Mouse (Mus musculus) midbrain, embryonic 15.5 days (tissue): ENCODE measurements around the gene Gm20388. TPM values are rescaled to one million over a fixed set of nuclear protein-coding genes. Genes with fewer than 3 reads are reported as not detected.

Experiments used
- ATAC-seq: fragments of 200-750 bp; cut with Nextera tagmentation; replicated peaks from 2 replicates; pipeline ENCODE4 v1.8.0; 2017; ENCODE audit warnings: moderate TSS enrichment
- H3K27ac ChIP-seq: fragments of 300-500 bp; sonication (generic); 2 replicates; pipeline ENCODE4 v1.5.1; 2015; ENCODE audit warnings: mild to moderate bottlenecking, inconsistent platforms
- H3K27me3 ChIP-seq: fragments of 300-500 bp; sonication (generic); replicated peaks from 2 replicates; pipeline ENCODE4 v1.6.1; 2015; ENCODE audit warnings: inconsistent platforms
- H3K36me3 ChIP-seq: fragments of 300-500 bp; sonication (generic); replicated peaks from 2 replicates; pipeline ENCODE4 v1.6.1; 2015; ENCODE audit warnings: inconsistent platforms
- H3K4me1 ChIP-seq: fragments of 300-500 bp; sonication (generic); 2 replicates; pipeline ENCODE4 v1.6.1; 2015; ENCODE audit warnings: inconsistent platforms
- H3K4me2 ChIP-seq: fragments of 300-500 bp; sonication (generic); 2 replicates; pipeline ENCODE4 v1.6.1; 2015; ENCODE audit warnings: inconsistent platforms, mild to moderate bottlenecking, moderate library complexity
- H3K4me3 ChIP-seq: fragments of 300-500 bp; sonication (generic); 2 replicates; pipeline ENCODE4 v1.5.1; 2015; ENCODE audit warnings: mild to moderate bottlenecking, inconsistent platforms
- H3K9ac ChIP-seq: fragments of 300-500 bp; sonication (generic); 2 replicates; pipeline ENCODE4 v1.6.1; 2015; ENCODE audit warnings: mild to moderate bottlenecking, inconsistent platforms
- H3K9me3 ChIP-seq: fragments of 300-500 bp; sonication (generic); 2 replicates; pipeline ENCODE4 v1.6.1; 2016; ENCODE audit warnings: inconsistent platforms
- WGBS: fragments of 180-500 bp; shearing (Covaris S2); methylation state at CpG from one replicate; pipeline ENCODE4 v1.1.7; 2015; ENCODE audit warnings: mixed read lengths; 5-methylcytosine and 5-hydroxymethylcytosine counted together
- polyA plus RNA-seq: library from polyadenylated mRNA; unstranded; fragments of >200 nt; fragmentation: Nextera tagmentation; extraction: Ambion mirVana; gene quantifications from 2 replicates; pipeline ENCODE4 v1.2.1, GENCODE M21; 2015

Gm20388 gene
- polyA plus RNA-seq, 1 experiment from 2014 or later: 5.6 TPM

DNA sequence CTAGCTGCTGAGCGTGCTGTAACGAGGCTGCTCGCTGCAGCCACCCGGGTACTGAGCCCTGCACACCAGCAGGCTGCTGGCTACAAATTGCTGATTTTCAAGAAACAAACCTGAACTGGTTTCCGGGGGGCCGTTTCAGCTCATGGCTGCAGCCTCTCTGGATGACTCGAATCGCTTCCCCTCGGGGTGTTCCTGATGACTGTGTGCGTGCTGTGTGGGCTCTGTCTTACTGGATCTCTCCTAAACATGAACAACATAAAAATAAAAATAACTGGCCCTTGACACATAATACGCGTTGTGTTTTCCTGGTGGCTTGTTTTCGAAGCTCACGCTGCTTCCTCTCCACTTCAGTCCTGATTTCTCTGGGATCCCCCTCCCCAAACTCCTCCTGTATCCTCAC is 1168.1 kb downstream of the Gm20388 start:
- Histone ChIP-seq H3K36me3 (no peaks in the 10 kb centered on the region), H3K4me3 (no peak overlapping the region), H3K4me1 (peaks cover 11% of the 10 kb centered on the region), H3K27me3 (peaks cover 98% of the 10 kb centered on the region), H3K9ac (no peak overlapping the region), H3K9me3 (no peaks in the 10 kb centered on the region), H3K27ac (no peak overlapping the region), H3K4me2 (no peak overlapping the region)
- 2% methylated on average over 14 of the region's 14 CpGs for WGBS
- ATAC-seq: no peak

DNA sequence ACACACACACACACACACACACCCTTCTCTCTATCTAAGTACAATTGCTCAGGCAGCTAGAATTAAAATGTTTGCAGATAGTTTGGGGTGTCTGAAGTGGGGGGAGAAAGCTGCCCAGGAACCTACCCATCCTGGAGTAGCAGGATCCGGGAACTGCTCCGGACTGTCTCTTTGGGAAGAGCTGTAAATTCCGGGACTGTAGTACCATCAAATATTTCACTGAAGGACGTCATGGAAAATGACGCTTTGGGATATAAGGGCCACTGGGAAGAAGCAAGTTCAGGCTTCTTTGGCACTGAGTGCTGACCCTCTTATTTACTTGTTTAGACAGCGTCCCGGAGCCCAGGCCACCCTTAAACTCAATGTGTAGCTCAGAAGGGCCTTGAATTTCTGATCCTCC is 1168.6 kb downstream of the Gm20388 start:
- no peaks in the 10 kb centered on the region for H3K9me3 ChIP-seq
- WGBS: 2% methylated on average over 7 of the region's 7 CpGs

DNA sequence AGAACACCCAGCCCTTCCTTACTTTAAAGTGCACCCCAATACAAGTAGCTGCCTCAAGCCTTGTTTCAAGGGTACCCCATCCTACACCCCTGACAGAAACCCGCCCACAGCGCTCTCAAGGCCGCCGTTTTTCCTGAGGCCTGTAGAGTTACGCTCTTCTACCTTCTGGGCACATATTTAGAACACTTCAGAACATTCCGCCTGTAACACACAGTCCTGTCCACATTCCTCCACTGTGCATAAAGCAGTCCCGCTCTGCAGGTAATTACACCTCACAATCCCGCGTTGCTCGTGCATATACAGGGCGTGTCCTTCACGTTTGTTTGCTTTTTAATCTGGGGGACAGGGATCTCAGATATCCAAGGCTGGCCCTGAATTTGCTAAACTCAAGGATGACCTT is 1169.3 kb downstream of the Gm20388 start:
- Histone ChIP-seq H3K4me3 (no peak overlapping the region), H3K4me2 (no peak overlapping the region), H3K27me3 (peaks cover 98% of the 10 kb centered on the region), H3K9ac (no peak overlapping the region), H3K9me3 (no peaks in the 10 kb centered on the region), H3K36me3 (no peaks in the 10 kb centered on the region), H3K27ac (no peak overlapping the region), H3K4me1 (peaks cover 23% of the 10 kb centered on the region)
- WGBS: 3% methylated on average over 12 of the region's 12 CpGs
- no peak for ATAC-seq

More for the DNA sequence above, 1168.6 kb downstream of the Gm20388 start:
- Histone ChIP-seq H3K4me2 (no peak overlapping the region), H3K4me3 (no peak overlapping the region), H3K27me3 (peaks cover 98% of the 10 kb centered on the region), H3K27ac (no peak overlapping the region), H3K9ac (no peak overlapping the region), H3K4me1 (peaks cover 16% of the 10 kb centered on the region), H3K36me3 (no peaks in the 10 kb centered on the region)
- ATAC-seq: no peak

DNA sequence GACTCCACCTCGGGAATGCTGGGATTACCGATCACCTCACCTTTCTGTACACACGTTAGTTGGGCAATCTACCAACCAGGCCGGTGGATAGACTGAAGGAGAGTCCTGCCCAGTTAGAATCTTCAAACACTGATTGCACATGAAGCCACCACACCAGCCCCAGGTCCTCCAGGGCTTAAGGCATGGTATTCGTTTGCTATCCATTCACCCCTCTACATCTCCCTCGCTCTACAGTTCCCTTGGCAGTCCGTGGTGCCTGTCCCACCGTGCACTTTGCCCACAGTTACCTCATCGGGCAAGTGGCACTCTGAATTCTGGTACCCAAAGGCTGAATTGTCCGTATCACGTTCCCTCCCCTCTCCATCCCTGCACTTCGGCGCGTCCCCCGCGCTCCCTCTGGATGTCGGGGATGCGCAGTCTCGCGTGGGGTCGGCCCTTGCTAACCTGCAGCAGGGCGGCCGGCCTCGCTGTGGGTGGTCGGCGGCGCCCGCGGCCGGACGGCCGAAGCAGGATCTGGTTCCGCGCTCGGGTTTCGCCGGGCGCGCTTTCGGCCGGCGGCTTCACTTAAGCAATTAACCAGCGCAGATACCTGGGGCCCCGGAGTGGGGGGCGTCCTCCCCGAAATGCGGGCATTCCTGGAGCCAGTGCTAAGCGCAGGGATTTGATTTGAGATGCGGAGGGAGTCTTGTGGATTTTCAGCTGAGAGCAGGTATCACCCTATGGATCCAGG is 1169.9 kb downstream of the Gm20388 start:
- Histone ChIP-seq H3K4me1 (peaks cover 26% of the 10 kb centered on the region), H3K9ac (no peak overlapping the region), H3K36me3 (no peaks in the 10 kb centered on the region), H3K27me3 (peaks cover 99% of the 10 kb centered on the region), H3K4me3 (no peak overlapping the region), H3K4me2 (no peak overlapping the region), H3K27ac (no peak overlapping the region), H3K9me3 (no peaks in the 10 kb centered on the region)
- WGBS: under 1% methylated on average over 49 of the region's 49 CpGs
- no peak for ATAC-seq

DNA sequence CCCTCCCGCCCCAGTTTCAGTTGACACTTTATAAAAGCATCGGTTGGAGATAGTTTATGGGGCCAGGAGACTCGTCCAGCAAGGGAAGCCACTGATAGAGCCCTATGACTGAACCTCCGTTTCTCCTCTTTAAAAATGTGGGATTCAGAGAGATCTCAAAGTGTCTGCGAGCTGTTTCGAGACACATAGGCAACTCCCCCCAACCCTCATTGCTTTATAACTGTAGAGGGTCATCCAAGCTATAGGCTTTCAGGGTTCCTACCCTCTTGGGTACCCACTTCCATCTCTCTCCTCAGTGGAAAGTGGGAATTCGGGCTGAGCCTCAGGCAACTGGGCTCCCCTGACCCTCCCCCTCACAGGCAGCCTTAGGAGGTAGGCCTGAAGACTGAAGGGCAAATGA is 1170.8 kb downstream of the Gm20388 start:
- peaks cover 26% of the 10 kb centered on the region for H3K4me1 ChIP-seq
- no peaks in the 10 kb centered on the region for H3K36me3 ChIP-seq
- peaks cover 99% of the 10 kb centered on the region for H3K27me3 ChIP-seq
- no peak overlapping the region for H3K4me3 ChIP-seq
- no peak overlapping the region for H3K4me2 ChIP-seq
- no peak overlapping the region for H3K9ac ChIP-seq
- no peaks in the 10 kb centered on the region for H3K9me3 ChIP-seq
- no peak overlapping the region for H3K27ac ChIP-seq
- 2% methylated on average over 7 of the region's 7 CpGs for WGBS
- no peak for ATAC-seq

DNA sequence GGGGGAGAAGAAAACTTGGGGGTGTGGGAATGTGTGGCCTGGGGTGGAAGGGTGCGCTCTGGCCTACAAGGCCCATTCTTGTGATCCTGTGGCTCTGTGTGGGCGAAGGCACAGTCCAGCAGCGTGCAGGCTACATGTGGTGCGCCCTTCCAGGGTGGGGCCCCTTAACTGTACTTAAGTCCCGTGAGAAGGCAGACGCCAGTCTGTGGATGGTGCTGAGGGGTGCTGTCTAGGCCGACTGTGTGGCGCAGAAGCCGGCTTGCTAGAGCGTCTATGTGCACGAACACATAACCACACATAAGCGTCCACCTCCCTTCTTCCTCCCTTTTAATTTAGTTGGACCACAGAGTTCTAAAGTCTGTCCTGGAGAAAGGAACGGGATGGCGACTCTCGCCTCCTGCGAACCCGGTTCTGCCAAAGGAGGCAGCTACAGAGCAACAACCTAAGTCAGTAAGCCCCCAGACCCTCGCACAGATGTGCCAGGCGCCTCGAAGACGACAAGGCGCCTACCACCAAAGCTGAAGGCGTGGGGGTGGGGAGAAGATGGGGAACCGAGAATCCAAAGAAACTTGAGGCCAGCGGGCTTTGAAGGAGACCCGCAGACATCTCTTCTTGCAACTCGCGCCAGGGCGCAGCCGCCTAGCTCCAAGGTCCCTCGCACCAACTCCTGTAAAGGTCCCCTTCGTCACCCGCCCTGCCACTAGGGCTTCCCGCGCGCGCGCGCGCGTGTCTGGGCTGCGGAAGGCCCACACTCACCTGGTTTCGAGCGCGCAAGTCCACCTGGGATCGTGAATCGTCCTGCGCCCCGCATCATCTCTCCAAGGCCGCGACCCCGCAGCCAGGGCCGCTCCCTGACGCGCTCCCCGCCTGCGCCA is 1171.8 kb downstream of the Gm20388 start:
- under 1% methylated on average over 57 of the region's 57 CpGs for WGBS
- H3K4me3 ChIP-seq: peak overlapping the region; percentile 32
- H3K27ac ChIP-seq: no peak overlapping the region
- H3K4me1 ChIP-seq: peaks cover 26% of the 10 kb centered on the region
- no peaks in the 10 kb centered on the region for H3K9me3 ChIP-seq
- no peak overlapping the region for H3K9ac ChIP-seq
- H3K27me3 ChIP-seq: peaks cover 98% of the 10 kb centered on the region
- H3K4me2 ChIP-seq: peak overlapping the region; percentile 59
- no peaks in the 10 kb centered on the region for H3K36me3 ChIP-seq
- no peak for ATAC-seq

DNA sequence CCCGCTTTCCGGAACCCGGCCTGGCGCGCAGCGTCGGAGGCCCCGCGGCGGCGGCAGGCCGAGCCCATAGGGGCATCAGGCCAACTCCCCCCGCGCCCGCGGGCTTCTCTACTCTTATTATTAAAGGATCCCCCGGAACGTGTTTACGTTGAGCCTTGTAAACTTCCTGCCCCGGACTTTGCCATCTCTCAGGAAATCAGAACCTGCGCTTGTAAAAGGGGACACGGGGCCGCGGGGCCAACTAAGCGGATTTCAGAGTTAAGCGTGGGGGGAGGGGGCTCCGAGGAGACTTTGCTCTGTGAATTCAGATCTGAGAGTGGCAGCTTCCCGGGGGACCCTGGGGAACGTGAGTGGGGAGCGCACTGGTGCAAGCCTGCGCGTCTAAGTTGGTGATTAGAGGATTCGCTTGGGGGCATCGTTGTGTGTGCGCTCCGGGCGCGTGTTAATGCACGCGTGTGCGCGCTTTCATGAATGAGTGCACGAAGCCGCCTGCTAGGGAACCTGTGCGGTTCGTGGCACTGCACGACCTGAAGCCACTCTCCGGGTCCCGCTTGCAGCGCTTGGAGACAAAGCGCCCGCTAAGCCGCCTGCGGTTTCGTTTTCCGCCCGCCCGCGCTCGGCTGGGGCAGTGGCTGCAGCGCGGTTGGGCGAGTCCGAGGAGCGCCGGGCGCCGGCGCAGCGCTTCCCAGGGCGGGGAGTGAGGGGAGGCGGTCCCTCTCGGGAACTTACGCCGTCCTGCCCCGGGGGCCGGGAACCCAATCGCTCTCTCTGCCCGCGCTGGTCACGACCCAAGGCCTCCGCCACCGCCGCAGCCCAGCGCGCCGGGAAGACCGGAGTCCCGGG is 1172.7 kb downstream of the Gm20388 start:
- under 1% methylated on average over 89 of the region's 89 CpGs for WGBS
- no peaks in the 10 kb centered on the region for H3K36me3 ChIP-seq
- ATAC-seq: no peak
- H3K4me1 ChIP-seq: peaks cover 26% of the 10 kb centered on the region
- peaks cover 96% of the 10 kb centered on the region for H3K27me3 ChIP-seq
- no peak overlapping the region for H3K27ac ChIP-seq
- H3K9me3 ChIP-seq: no peaks in the 10 kb centered on the region
- H3K4me3 ChIP-seq: peak overlapping the region; percentile 32
- H3K4me2 ChIP-seq: peak overlapping the region; percentile 59
- no peak overlapping the region for H3K9ac ChIP-seq

DNA sequence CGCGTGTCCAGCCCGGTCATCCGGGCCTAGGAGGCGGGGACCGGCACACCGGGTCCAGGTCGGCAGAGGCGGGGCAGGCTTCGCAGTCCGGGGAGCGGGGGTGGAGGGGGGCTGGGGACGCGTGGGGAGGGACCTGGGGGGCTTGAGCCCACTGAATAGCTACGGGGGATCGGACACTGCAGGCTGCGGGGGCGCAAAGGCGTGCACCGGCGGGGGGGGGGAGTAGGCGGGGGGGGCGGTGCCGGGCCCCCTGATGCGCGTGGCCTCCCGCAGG is 1173.2 kb downstream of the Gm20388 start:
- ATAC-seq: no peak

DNA sequence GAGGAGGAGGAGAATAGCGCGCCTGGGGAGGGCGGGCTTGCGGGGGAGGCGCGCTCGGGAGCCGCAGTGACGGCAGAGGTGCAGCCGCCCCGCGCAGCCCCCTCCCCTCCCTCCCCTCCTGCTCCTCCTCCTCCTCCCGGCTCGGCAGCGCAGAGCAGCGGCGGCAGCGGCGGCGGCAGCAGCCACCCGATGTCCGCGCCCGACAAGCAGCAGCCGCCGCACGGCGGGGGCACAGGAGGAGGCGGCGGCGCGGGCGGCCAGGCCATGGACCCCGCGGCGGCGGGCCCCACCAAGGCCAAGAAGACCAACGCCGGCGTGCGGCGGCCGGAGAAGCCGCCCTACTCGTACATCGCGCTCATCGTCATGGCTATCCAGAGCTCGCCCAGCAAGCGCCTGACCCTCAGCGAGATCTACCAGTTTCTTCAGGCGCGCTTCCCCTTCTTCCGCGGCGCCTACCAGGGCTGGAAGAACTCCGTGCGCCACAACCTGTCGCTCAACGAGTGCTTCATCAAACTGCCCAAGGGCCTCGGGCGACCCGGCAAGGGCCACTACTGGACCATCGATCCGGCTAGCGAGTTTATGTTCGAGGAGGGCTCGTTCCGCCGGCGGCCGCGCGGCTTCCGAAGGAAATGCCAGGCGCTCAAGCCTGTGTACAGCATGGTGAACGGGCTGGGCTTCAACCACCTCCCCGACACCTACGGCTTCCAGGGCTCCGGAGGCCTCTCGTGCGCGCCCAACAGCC is 1173.7 kb downstream of the Gm20388 start, which contains the start of gene Foxf1:
Gene Foxf1 (plus strand): TSS at position 177 of the 742 bp plus-strand sequence.
- Histone ChIP-seq H3K4me3 (peak within 1 kb of the TSS; percentile 32), H3K4me1 (peaks cover 26% of the 10 kb centered on the region), H3K4me2 (peak within 1 kb of the TSS; percentile 59), H3K27me3 (peaks cover 96% of the 10 kb centered on the region), H3K27ac (no peak within 1 kb of the TSS), H3K9me3 (no peaks in the 10 kb centered on the region), H3K9ac (no peak within 1 kb of the TSS), H3K36me3 (no peaks in the 10 kb centered on the region)
- under 1% methylated on average over 62 of the region's 83 CpGs for WGBS
- no peak for ATAC-seq

More for the DNA sequence above, 1173.2 kb downstream of the Gm20388 start:
- 0% methylated on average over 8 of the region's 27 CpGs for WGBS
- Histone ChIP-seq H3K27ac (no peak overlapping the region), H3K9me3 (no peaks in the 10 kb centered on the region), H3K4me1 (peaks cover 26% of the 10 kb centered on the region), H3K36me3 (no peaks in the 10 kb centered on the region), H3K4me2 (peak overlapping the region; percentile 59), H3K4me3 (peak overlapping the region; percentile 32), H3K9ac (no peak overlapping the region), H3K27me3 (peaks cover 96% of the 10 kb centered on the region)

DNA sequence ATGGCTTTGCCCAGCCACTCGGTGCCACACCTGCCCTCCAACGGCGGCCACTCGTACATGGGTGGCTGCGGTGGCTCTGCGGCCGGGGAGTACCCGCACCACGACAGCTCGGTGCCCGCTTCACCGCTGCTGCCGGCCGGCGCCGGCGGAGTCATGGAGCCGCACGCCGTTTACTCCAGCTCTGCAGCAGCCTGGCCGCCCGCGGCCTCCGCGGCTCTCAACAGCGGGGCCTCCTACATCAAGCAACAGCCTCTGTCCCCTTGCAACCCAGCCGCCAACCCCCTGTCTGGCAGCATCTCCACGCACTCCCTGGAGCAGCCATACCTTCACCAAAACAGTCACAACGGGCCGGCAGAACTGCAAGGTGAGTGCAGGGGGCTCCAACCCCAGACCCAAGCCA is 1174.4 kb downstream of the Gm20388 start:
- no peak overlapping the region for H3K9ac ChIP-seq
- no peak for ATAC-seq

DNA sequence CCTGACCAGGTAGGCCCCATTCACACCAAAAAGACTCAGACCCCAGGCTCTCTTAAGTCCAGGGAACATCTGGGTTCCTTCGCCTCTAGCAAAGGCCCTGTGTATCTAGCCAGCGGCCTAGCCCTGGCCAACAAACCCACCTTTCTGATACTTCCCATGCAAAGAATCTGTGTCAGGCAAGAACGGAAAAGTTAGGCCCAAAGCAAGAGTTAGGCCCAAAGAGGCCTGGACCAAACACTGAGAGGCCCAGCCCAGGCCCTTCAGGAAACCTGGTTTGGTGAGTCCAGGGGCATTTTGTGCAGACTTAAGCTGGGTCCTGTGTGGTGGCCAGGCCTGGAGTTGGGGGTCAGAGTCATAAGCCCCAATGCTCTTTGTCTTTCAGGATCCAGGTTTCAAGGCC is 1174.9 kb downstream of the Gm20388 start:
- 30% methylated on average over 3 of the region's 3 CpGs for WGBS
- Histone ChIP-seq H3K4me3 (no peak overlapping the region), H3K9me3 (no peaks in the 10 kb centered on the region), H3K27ac (no peak overlapping the region), H3K36me3 (no peaks in the 10 kb centered on the region), H3K4me1 (peaks cover 26% of the 10 kb centered on the region), H3K4me2 (0 out of 2 replicates have a peak overlapping the region, but pooled peaks have one; percentile 59), H3K9ac (no peak overlapping the region), H3K27me3 (peaks cover 96% of the 10 kb centered on the region)
- no peak for ATAC-seq

More for the DNA sequence above, 1174.4 kb downstream of the Gm20388 start:
- peak overlapping the region; percentile 59 for H3K4me2 ChIP-seq
- peak overlapping the region; percentile 32 for H3K4me3 ChIP-seq
- peaks cover 26% of the 10 kb centered on the region for H3K4me1 ChIP-seq
- H3K27me3 ChIP-seq: peaks cover 96% of the 10 kb centered on the region
- H3K27ac ChIP-seq: no peak overlapping the region
- whole genome bisulfite sequencing: 1% methylated on average over 30 of the region's 30 CpGs
- no peaks in the 10 kb centered on the region for H3K9me3 ChIP-seq
- no peaks in the 10 kb centered on the region for H3K36me3 ChIP-seq
